Mouse (Mus musculus) intestine, embryonic 15.5 days (tissue): Measurements from ENCODE around the gene Cluh. TPM values are rescaled to one million over a fixed set of nuclear protein-coding genes. Genes with fewer than 3 reads are reported as not detected.

Source experiments
- ATAC-seq: fragments of 200-750 bp; cut with Nextera tagmentation; 2 replicates; pipeline ENCODE4 v1.8.0; 2017; ENCODE audit warnings: moderate TSS enrichment, moderate library complexity
- H3K27ac ChIP-seq: fragments of 300-500 bp; sonication (generic); 2 replicates; pipeline ENCODE4 v1.5.1; 2015; ENCODE audit warnings: mild to moderate bottlenecking, inconsistent platforms
- H3K27me3 ChIP-seq: fragments of 300-500 bp; sonication (generic); replicated peaks from 2 replicates; pipeline ENCODE4 v1.6.1; 2015; ENCODE audit warnings: inconsistent platforms
- H3K36me3 ChIP-seq: fragments of 300-500 bp; sonication (generic); 2 replicates; pipeline ENCODE4 v1.6.1; 2015; ENCODE audit warnings: inconsistent platforms
- H3K4me1 ChIP-seq: fragments of 300-500 bp; sonication (generic); replicated peaks from 2 replicates; pipeline ENCODE4 v1.6.1; 2015; ENCODE audit warnings: inconsistent platforms
- H3K4me2 ChIP-seq: fragments of 300-500 bp; sonication (generic); replicated peaks from 2 replicates; pipeline ENCODE4 v1.6.1; 2015; ENCODE audit warnings: mild to moderate bottlenecking, inconsistent platforms
- H3K4me3 ChIP-seq: fragments of 300-500 bp; sonication (generic); replicated peaks from 2 replicates; pipeline ENCODE4 v1.5.1; 2015; ENCODE audit warnings: inconsistent platforms
- H3K9ac ChIP-seq: fragments of 300-500 bp; sonication (generic); 2 replicates; pipeline ENCODE4 v1.6.1; 2015; ENCODE audit warnings: inconsistent platforms
- H3K9me3 ChIP-seq: fragments of 300-500 bp; sonication (generic); 2 replicates; pipeline ENCODE4 v1.6.1; 2016; ENCODE audit warnings: inconsistent platforms
- WGBS: fragments of 180-500 bp; shearing (Covaris S2); methylation state at CpG from one replicate; pipeline ENCODE4 v1.1.7; 2015; 5-methylcytosine and 5-hydroxymethylcytosine counted together
- polyA plus RNA-seq: library from polyadenylated mRNA; unstranded; fragments of >200 nt; fragmentation: Nextera tagmentation; extraction: Ambion mirVana; gene quantifications from 2 replicates; pipeline ENCODE4 v1.2.1, GENCODE M21; 2015

Gene Cluh
- polyA plus RNA-seq = 56.4 and 61.4 TPM in 2 replicates

GRCm38 (mm10) chr11:74649095-74649646 lies at the start of gene Cluh:
Cluh (plus strand) TSS chr11:74649495.
- whole genome bisulfite sequencing = under 1% methylated on average over 58 of the region's 58 CpGs
- Histone ChIP-seq H3K27ac (peak within 1 kb of the TSS; percentile 89), H3K36me3 (no peaks in the 10 kb centered on the region), H3K4me3 (peak within 1 kb of the TSS; percentile 96), H3K4me1 (peaks cover 35% of the 10 kb centered on the region), H3K9me3 (no peaks in the 10 kb centered on the region), H3K4me2 (peak within 1 kb of the TSS; percentile 86), H3K27me3 (no peaks in the 10 kb centered on the region), H3K9ac (peak within 1 kb of the TSS; percentile 93)
- ATAC-seq = peak; percentile 90

- Histone ChIP-seq H3K9ac (no peak overlapping the region), H3K36me3 (no peaks in the 10 kb centered on the region), H3K9me3 (no peaks in the 10 kb centered on the region), H3K4me2 (no peak overlapping the region), H3K27ac (no peak overlapping the region), H3K4me1 (no peaks in the 10 kb centered on the region), H3K27me3 (no peaks in the 10 kb centered on the region), H3K4me3 (no peak overlapping the region)
- ATAC-seq = no peak
- WGBS = 80% methylated on average over 1 of the region's 1 CpGs
These were observed 47.0 kb upstream of the Cluh start for GRCm38 (mm10) chr11:74602286-74602685.

- no peak overlapping the region for H3K4me3 ChIP-seq
- H3K9me3 ChIP-seq = no peaks in the 10 kb centered on the region
- no peak overlapping the region for H3K27ac ChIP-seq
- peaks cover 8% of the 10 kb centered on the region; the same call in 1 of the 2 replicates for H3K4me1 ChIP-seq
- H3K36me3 ChIP-seq = no peaks in the 10 kb centered on the region
- 24% methylated on average over 5 of the region's 5 CpGs for WGBS
- H3K27me3 ChIP-seq = peaks cover 26% of the 10 kb centered on the region
- peak overlapping the region; percentile 76; the same call in 1 of the 2 replicates for H3K4me2 ChIP-seq
- ATAC-seq = no peak
- no peak overlapping the region for H3K9ac ChIP-seq
These were observed 39.2 kb upstream of the Cluh start for GRCm38 (mm10) chr11:74610068-74610467.

GRCm38 (mm10) chr11:74610545-74611176 lies 38.6 kb upstream of the Cluh start, which contains the start of gene Rap1gap2:
Rap1gap2 (minus strand) TSS chr11:74610915.
- ATAC-seq = no peak
- 1% methylated on average over 50 of the region's 50 CpGs for WGBS
- Histone ChIP-seq H3K9ac (no peak within 1 kb of the TSS), H3K27me3 (peaks cover 28% of the 10 kb centered on the region), H3K36me3 (no peaks in the 10 kb centered on the region), H3K4me1 (peaks cover 8% of the 10 kb centered on the region; the same call in 1 of the 2 replicates), H3K27ac (no peak within 1 kb of the TSS), H3K4me2 (peak within 1 kb of the TSS; percentile 76), H3K9me3 (no peaks in the 10 kb centered on the region), H3K4me3 (peak within 1 kb of the TSS; percentile 38)

- no peaks in the 10 kb centered on the region for H3K9me3 ChIP-seq
- peaks cover 32% of the 10 kb centered on the region for H3K27me3 ChIP-seq
- no peak for ATAC-seq
- no peak overlapping the region for H3K9ac ChIP-seq
- peak overlapping the region; percentile 76; the same call in 1 of the 2 replicates for H3K4me2 ChIP-seq
- H3K36me3 ChIP-seq = no peaks in the 10 kb centered on the region
- no peak overlapping the region for H3K27ac ChIP-seq
- WGBS = 9% methylated on average over 7 of the region's 7 CpGs
- H3K4me1 ChIP-seq = peaks cover 8% of the 10 kb centered on the region; the same call in 1 of the 2 replicates
- no peak overlapping the region for H3K4me3 ChIP-seq
These were observed 37.9 kb upstream of the Cluh start for GRCm38 (mm10) chr11:74611437-74611836.

GRCm38 (mm10) chr11:74613428-74613827 lies 35.9 kb upstream of the Cluh start:
- H3K4me2 ChIP-seq = no peak overlapping the region
- H3K36me3 ChIP-seq = no peaks in the 10 kb centered on the region
- H3K9ac ChIP-seq = no peak overlapping the region
- no peak for ATAC-seq
- H3K4me1 ChIP-seq = peaks cover 8% of the 10 kb centered on the region; the same call in 1 of the 2 replicates
- H3K4me3 ChIP-seq = no peak overlapping the region
- H3K27me3 ChIP-seq = peaks cover 32% of the 10 kb centered on the region
- H3K9me3 ChIP-seq = no peaks in the 10 kb centered on the region
- WGBS = 53% methylated on average over 4 of the region's 4 CpGs
- no peak overlapping the region for H3K27ac ChIP-seq

GRCm38 (mm10) chr11:74615571-74615970 lies 33.7 kb upstream of the Cluh start:
- no peak for ATAC-seq

GRCm38 (mm10) chr11:74619201-74619955 lies 29.9 kb upstream of the Cluh start, which contains the start of gene Ccdc92b:
Ccdc92b (plus strand) TSS chr11:74619605.
- WGBS = under 1% methylated on average over 56 of the region's 63 CpGs
- no peak within 1 kb of the TSS for H3K9ac ChIP-seq
- H3K9me3 ChIP-seq = no peaks in the 10 kb centered on the region
- H3K27me3 ChIP-seq = peaks cover 28% of the 10 kb centered on the region
- peak; percentile 87 for ATAC-seq
- H3K4me2 ChIP-seq = peak within 1 kb of the TSS; percentile 63
- H3K4me3 ChIP-seq = peak within 1 kb of the TSS; percentile 32
- H3K36me3 ChIP-seq = no peaks in the 10 kb centered on the region
- H3K4me1 ChIP-seq = peaks cover 16% of the 10 kb centered on the region
- no peak within 1 kb of the TSS for H3K27ac ChIP-seq

More at GRCm38 (mm10) chr11:74615571-74615970, 33.7 kb upstream of the Cluh start:
- Histone ChIP-seq H3K4me3 (no peak overlapping the region), H3K27ac (no peak overlapping the region), H3K4me2 (no peak overlapping the region), H3K36me3 (no peaks in the 10 kb centered on the region), H3K9ac (no peak overlapping the region), H3K9me3 (no peaks in the 10 kb centered on the region), H3K27me3 (peaks cover 34% of the 10 kb centered on the region), H3K4me1 (peaks cover 13% of the 10 kb centered on the region)
- 53% methylated on average over 5 of the region's 5 CpGs for WGBS

GRCm38 (mm10) chr11:74619956-74620300 lies 29.4 kb upstream of the Cluh start:
- Histone ChIP-seq H3K4me2 (peak overlapping the region; percentile 63), H3K9ac (no peak overlapping the region), H3K4me1 (peaks cover 16% of the 10 kb centered on the region), H3K36me3 (no peaks in the 10 kb centered on the region), H3K4me3 (peak overlapping the region; percentile 32), H3K27me3 (peaks cover 28% of the 10 kb centered on the region), H3K9me3 (no peaks in the 10 kb centered on the region), H3K27ac (no peak overlapping the region)
- ATAC-seq = no peak
- WGBS = 2% methylated on average over 14 of the region's 16 CpGs

- peaks cover 16% of the 10 kb centered on the region for H3K4me1 ChIP-seq
- no peaks in the 10 kb centered on the region for H3K9me3 ChIP-seq
- ATAC-seq = no peak; the same call in 1 of the 2 replicates
- peaks cover 21% of the 10 kb centered on the region for H3K27me3 ChIP-seq
- no peak overlapping the region for H3K4me3 ChIP-seq
- no peak overlapping the region for H3K4me2 ChIP-seq
- 67% methylated on average over 8 of the region's 8 CpGs for WGBS
- H3K36me3 ChIP-seq = no peaks in the 10 kb centered on the region
- H3K9ac ChIP-seq = no peak overlapping the region
- H3K27ac ChIP-seq = no peak overlapping the region
These were observed 27.2 kb upstream of the Cluh start for GRCm38 (mm10) chr11:74621974-74622669.

- peaks cover 21% of the 10 kb centered on the region for H3K27me3 ChIP-seq
- no peak overlapping the region for H3K27ac ChIP-seq
- H3K9me3 ChIP-seq = no peaks in the 10 kb centered on the region
- no peak overlapping the region for H3K4me2 ChIP-seq
- 62% methylated on average over 6 of the region's 6 CpGs for WGBS
- peak; percentile 71 for ATAC-seq
- no peak overlapping the region for H3K9ac ChIP-seq
- peaks cover 16% of the 10 kb centered on the region for H3K4me1 ChIP-seq
- no peaks in the 10 kb centered on the region for H3K36me3 ChIP-seq
- H3K4me3 ChIP-seq = no peak overlapping the region
These were observed 25.6 kb upstream of the Cluh start for GRCm38 (mm10) chr11:74623693-74624092.

- H3K9ac ChIP-seq = no peak overlapping the region
- H3K4me2 ChIP-seq = no peak overlapping the region
- H3K27me3 ChIP-seq = peaks cover 12% of the 10 kb centered on the region
- no peak overlapping the region for H3K27ac ChIP-seq
- ATAC-seq = no peak
- H3K9me3 ChIP-seq = no peaks in the 10 kb centered on the region
- no peak overlapping the region for H3K4me3 ChIP-seq
- 0 out of 2 replicates have a peak, but pooled peaks cover 7% of the 10 kb centered on the region for H3K4me1 ChIP-seq
- no peaks in the 10 kb centered on the region for H3K36me3 ChIP-seq
These were observed 24.0 kb upstream of the Cluh start for GRCm38 (mm10) chr11:74625333-74625732.
